Mouse (Mus musculus) layer of hippocampus, postnatal 25 days (tissue): ENCODE measurements at regions not wholly inside any gene's neighbourhood (a gene's known extent, or its start where the extent isn't known, plus 50 kb on each side); places are given as distances from the start of the nearest gene placed in this dataset.
"Not testable (repeated sequence)": the region's sequence is repeated elsewhere in the genome, so short reads cannot be mapped to it uniquely, and the experiment has no call there.

Experiments used
- DNase-seq, 2 experiments: peaks; one replicate each; pipeline ENCODE4 v3.0.0; 2022; ENCODE audit warnings: mixed read lengths in 2 of 2, low spot score in 1 of 2; ENCODE audit errors: extremely low spot score in 1 of 2

DNA sequence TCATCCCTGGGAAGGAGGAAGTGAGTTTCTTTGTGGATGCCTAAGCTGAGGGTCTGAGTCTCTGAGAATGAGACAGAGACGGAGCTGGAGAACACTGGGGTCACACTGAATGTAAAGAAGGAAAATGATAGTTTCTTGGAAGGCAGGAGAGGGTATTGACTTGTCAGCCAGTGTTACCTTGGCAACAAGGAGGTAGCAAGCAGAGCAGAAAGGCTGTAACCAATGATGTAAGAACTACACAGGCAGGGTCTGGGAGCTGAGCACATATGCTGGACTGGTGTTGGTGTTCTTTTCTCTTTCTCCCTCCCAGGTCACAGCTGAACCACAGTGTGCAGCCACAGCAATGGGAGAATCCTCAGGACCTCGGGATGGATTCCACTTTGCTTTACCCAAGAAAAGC is 75.5 kb upstream of the 1110032F04Rik start:
- no peak for DNase-seq

DNA sequence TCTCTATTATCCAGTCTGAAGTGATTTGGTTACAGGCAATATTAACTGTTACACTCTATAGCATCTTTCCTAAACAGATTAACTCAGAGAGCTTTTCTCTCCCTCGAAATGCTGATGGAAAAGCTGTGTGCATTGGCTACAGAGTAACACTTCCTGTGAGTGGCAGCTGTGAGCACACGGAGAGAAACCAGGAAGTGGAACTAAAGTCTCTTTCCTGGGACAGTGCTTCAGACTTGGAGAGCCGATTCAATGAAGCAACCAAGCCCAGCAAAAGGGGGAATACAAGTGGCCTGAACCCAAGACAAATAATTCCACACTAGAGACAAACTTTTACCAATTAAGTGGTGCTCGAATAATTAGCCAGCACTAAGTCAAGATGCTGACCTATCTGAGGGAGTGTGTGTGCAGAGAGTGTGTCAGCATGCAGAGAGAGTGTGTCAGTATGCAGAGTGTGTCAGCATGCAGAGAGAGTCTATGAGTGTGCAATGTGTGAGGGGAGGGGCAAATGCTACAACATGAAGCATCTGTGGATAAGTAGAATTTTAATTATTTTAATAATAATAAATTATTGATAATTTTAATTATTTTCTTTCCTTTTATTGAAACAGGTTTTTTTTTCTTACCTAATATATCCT is 74.9 kb upstream of the 1110032F04Rik start:
- DNase-seq: no peak

DNA sequence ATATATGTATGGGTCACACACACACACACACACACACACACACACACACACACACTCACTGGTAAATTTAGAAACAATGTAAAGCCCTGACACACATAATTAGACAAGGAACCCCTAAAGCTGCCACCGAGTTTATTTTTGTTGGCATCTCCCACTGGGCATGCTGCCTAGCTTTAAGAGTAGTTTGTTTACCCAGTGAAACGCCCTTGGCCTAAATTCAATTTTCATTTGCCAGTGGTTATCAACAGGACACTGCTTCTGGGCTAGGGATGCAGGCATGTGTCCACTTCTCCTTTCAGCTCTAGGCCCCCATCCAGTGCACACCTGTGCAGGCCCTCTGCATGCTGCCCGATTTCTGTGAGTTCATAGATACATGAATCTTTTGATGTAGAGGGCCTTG is 73.7 kb upstream of the 1110032F04Rik start:
- DNase-seq: no peak

DNA sequence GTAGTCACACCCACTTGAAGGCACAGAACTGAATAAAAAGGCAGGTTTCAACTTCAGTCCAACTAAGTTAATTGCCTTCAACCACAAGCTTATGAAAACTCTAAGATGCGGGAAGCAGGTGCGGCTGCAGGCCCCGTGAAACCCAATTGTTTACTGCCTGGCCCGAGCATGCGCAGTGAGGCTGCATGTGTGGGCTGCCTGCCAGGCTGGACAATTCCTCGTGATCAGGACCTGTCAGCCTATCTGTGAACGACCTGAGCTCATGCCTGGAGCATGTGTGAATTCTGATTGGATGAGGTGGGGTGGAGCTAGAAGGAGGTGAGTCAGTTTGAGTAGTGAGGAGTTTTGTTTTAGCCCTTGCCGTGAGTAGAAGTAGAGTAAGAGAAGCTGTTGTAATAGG is 71.0 kb upstream of the 1110032F04Rik start:
- not testable (repeated sequence) for DNase-seq

DNA sequence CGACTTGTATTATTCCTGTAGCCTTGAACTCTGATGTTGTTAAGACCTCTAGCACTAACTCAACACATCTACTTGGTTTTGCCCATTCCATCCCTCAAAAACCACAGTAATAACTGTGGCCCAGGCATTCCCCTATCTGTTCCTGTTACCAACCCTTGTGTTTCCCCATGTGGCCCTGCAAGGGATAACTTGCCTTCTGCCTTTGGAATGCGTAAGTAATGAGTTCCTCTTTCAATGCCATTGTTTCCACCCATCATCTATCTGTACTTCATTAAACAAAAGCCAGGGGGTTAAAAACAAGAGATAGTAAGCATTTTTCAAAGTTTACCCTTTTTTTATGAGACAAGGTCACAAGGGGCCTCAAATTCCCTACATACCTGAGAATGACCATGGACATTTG is 60.5 kb upstream of the 1110032F04Rik start:
- no peak for DNase-seq

DNA sequence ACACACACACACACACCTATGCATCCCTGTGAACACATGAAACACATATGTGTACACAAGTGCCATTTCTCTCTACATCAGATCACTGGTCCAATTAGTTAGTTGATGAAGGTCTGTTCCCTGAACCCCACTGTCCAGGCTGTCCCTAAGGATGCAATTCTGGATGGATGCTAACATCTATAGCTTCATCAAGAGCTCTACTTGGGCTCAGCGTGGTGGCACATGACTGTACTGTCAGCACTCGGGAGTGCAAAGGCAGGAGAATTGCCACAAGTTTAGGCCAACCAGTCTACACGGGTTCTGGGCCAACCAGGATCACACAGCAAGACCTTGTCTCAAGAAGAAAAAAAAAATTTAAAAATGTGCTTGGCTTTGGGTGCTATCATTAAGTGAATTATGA is 55.9 kb upstream of the 1110032F04Rik start:
- DNase-seq: no peak

- DNase-seq: no peak
Observed at GRCm38 (mm10) chr3:68814011-68814690, 55.2 kb upstream of the 1110032F04Rik start.

GRCm38 (mm10) chr3:68815621-68816020 is 53.8 kb upstream of the 1110032F04Rik start:
- DNase-seq: no peak

- no peak for DNase-seq
Observed at GRCm38 (mm10) chr3:68817321-68817720, 52.1 kb upstream of the 1110032F04Rik start.
